Mouse (Mus musculus) heart, postnatal 0 days (tissue): ENCODE data around the gene Scg3. TPM values are rescaled to one million over a fixed set of nuclear protein-coding genes. Genes with fewer than 3 reads are reported as not detected.
"Not testable (repeated sequence)": the region's sequence is repeated elsewhere in the genome, so short reads cannot be mapped to it uniquely, and the experiment has no call there.

Experiments
- ATAC-seq: fragments of 200-750 bp; cut with Nextera tagmentation; 2 replicates; pipeline ENCODE4 v1.8.0; 2017; ENCODE audit warnings: low read depth, moderate number of reproducible peaks, moderate library complexity; ENCODE audit not compliant: insufficient read depth
- DNase-seq: peaks from one replicate; pipeline ENCODE4 v3.0.0-alpha.2; 2016; ENCODE audit warnings: low spot score
- H3K27ac ChIP-seq: fragments of 300-500 bp; sonication (generic); 2 replicates; pipeline ENCODE4 v1.5.1; 2014; ENCODE audit warnings: low read depth, mild to moderate bottlenecking
- H3K27me3 ChIP-seq: fragments of 300-500 bp; sonication (generic); 2 replicates; pipeline ENCODE4 v1.6.1; 2014; ENCODE audit warnings: low read length, mixed read lengths; ENCODE audit not compliant: control insufficient read depth, insufficient read depth
- H3K36me3 ChIP-seq: fragments of 300-500 bp; sonication (generic); replicated peaks from 2 replicates; pipeline ENCODE4 v1.6.1; 2014; ENCODE audit warnings: low read length, mixed read lengths; ENCODE audit not compliant: control insufficient read depth, insufficient read depth
- H3K4me1 ChIP-seq: fragments of 300-500 bp; sonication (generic); 2 replicates; pipeline ENCODE4 v1.6.1; 2014; ENCODE audit warnings: antibody characterized with exemption; ENCODE audit not compliant: control insufficient read depth, insufficient read depth
- H3K4me2 ChIP-seq: fragments of 300-500 bp; sonication (generic); 2 replicates; pipeline ENCODE4 v1.6.1; 2014; ENCODE audit warnings: low read depth, mild to moderate bottlenecking, low read length, moderate library complexity
- H3K4me3 ChIP-seq: fragments of 300-500 bp; sonication (generic); 2 replicates; pipeline ENCODE4 v1.5.1; 2014; ENCODE audit warnings: low read depth, low read length
- H3K9ac ChIP-seq: fragments of 300-500 bp; sonication (generic); replicated peaks from 2 replicates; pipeline ENCODE4 v1.6.1; 2014; ENCODE audit warnings: low read depth, low read length, mixed read lengths
- H3K9me3 ChIP-seq: fragments of 300-500 bp; sonication (generic); replicated peaks from 2 replicates; pipeline ENCODE4 v1.6.1; 2016; ENCODE audit warnings: low read length; ENCODE audit not compliant: control insufficient read depth
- CTCF ChIP-seq: IDR thresholded peaks from 2 replicates; pipeline ENCODE4 v1.5.1; 2016; ENCODE audit warnings: antibody characterized with exemption, control low read depth, low read depth
- EP300 ChIP-seq: IDR thresholded peaks from 2 replicates; pipeline ENCODE4 v1.6.1; 2016; ENCODE audit warnings: antibody characterized with exemption, low read depth
- whole genome bisulfite sequencing: fragments of 180-500 bp; shearing (Covaris S2); extraction: QIAGEN DNeasy Blood & Tissue Kit; methylation state at CpG from one replicate; pipeline ENCODE4 v1.1.7; 2014; 5-methylcytosine and 5-hydroxymethylcytosine counted together
- polyA plus RNA-seq: library from polyadenylated mRNA; unstranded; fragments of >200 nt; fragmentation: Nextera tagmentation; extraction: Ambion mirVana; gene quantifications from 2 replicates; pipeline ENCODE4 v1.2.1, GENCODE M21; 2015
- total RNA-seq: library from RNA; depleted of rRNA; stranded (reverse); fragments of >200 nt; gene quantifications from 2 replicates; pipeline ENCODE4 v1.2.3, GENCODE M21; 2014; ENCODE audit warnings: low replicate concordance

The Scg3 gene
- total and polyA plus RNA-seq, 2 experiments from 2014 or later, result 0.36 TPM; not detected in 1

- no peak for ATAC-seq
Measured at GRCm38 (mm10) chr9:75665364-75665763, 18.5 kb downstream of the Scg3 start.

GRCm38 (mm10) chr9:75660917-75661316, 22.9 kb downstream of the Scg3 start:
- no peak for TF ChIP-seq EP300
- no peak for TF ChIP-seq CTCF
- Histone ChIP-seq H3K27me3 (no peaks in the 10 kb centered on the region), H3K9me3 (no peaks in the 10 kb centered on the region), H3K4me1 (no peaks in the 10 kb centered on the region), H3K4me2 (no peak overlapping the region), H3K9ac (no peak overlapping the region), H3K4me3 (no peak overlapping the region), H3K27ac (no peak overlapping the region), H3K36me3 (no peaks in the 10 kb centered on the region)
- DNase-seq, result no peak
- ATAC-seq, result no peak
- 61% methylated on average over 8 of the region's 8 CpGs for WGBS

More at GRCm38 (mm10) chr9:75665364-75665763, 18.5 kb downstream of the Scg3 start:
- H3K9ac ChIP-seq, result no peak overlapping the region
- TF ChIP-seq EP300 (no peak), CTCF (no peak)
- H3K36me3 ChIP-seq, result no peaks in the 10 kb centered on the region
- H3K4me2 ChIP-seq, result no peak overlapping the region
- H3K9me3 ChIP-seq, result no peaks in the 10 kb centered on the region
- no peaks in the 10 kb centered on the region for H3K27me3 ChIP-seq
- H3K4me1 ChIP-seq, result no peaks in the 10 kb centered on the region
- WGBS, result 80% methylated on average over 6 of the region's 6 CpGs
- no peak for DNase-seq
- H3K27ac ChIP-seq, result no peak overlapping the region
- no peak overlapping the region for H3K4me3 ChIP-seq

GRCm38 (mm10) chr9:75656456-75656855, 27.4 kb downstream of the Scg3 start:
- not testable (repeated sequence) for H3K27me3 ChIP-seq, H3K9me3 ChIP-seq, H3K4me2 ChIP-seq, H3K4me3 ChIP-seq, H3K27ac ChIP-seq, ATAC-seq, H3K36me3 ChIP-seq, H3K4me1 ChIP-seq, H3K9ac ChIP-seq, DNase-seq
- 58% methylated on average over 3 of the region's 3 CpGs for WGBS

- Histone ChIP-seq H3K4me3 (no peak overlapping the region), H3K27ac (peak overlapping the region; percentile 34; the same call in 1 of the 2 replicates), H3K36me3 (no peaks in the 10 kb centered on the region), H3K9me3 (no peaks in the 10 kb centered on the region), H3K4me2 (no peak overlapping the region), H3K27me3 (no peaks in the 10 kb centered on the region), H3K9ac (no peak overlapping the region), H3K4me1 (0 out of 2 replicates have a peak, but pooled peaks cover 4% of the 10 kb centered on the region)
- TF ChIP-seq EP300, result no peak
- no peak for TF ChIP-seq CTCF
- WGBS, result 12% methylated on average over 12 of the region's 12 CpGs
- DNase-seq (peak; percentile 22), ATAC-seq (peak; percentile 36)
Measured at GRCm38 (mm10) chr9:75653981-75654911, 29.6 kb downstream of the Scg3 start.

- ATAC-seq, result no peak
Measured at GRCm38 (mm10) chr9:75645405-75645804, 38.5 kb downstream of the Scg3 start.

More at GRCm38 (mm10) chr9:75645405-75645804, 38.5 kb downstream of the Scg3 start:
- WGBS, result 51% methylated on average over 3 of the region's 3 CpGs
- no peaks in the 10 kb centered on the region for H3K36me3 ChIP-seq
- H3K9ac ChIP-seq, result no peak overlapping the region; the same call in 1 of the 2 replicates
- H3K4me2 ChIP-seq, result no peak overlapping the region
- DNase-seq, result no peak
- H3K4me3 ChIP-seq, result no peak overlapping the region
- no peaks in the 10 kb centered on the region for H3K27me3 ChIP-seq
- peak overlapping the region; percentile 21; the same call in 1 of the 2 replicates for H3K27ac ChIP-seq
- no peaks in the 10 kb centered on the region for H3K4me1 ChIP-seq
- no peaks in the 10 kb centered on the region for H3K9me3 ChIP-seq
- TF ChIP-seq CTCF (no peak), EP300 (no peak)
